Mouse (Mus musculus) central nervous system, embryonic 11.5 days (tissue): ENCODE measurements around the gene Vmn1r50. TPM values are rescaled to one million over a fixed set of nuclear protein-coding genes. Genes with fewer than 3 reads are reported as not detected.

ENCODE experiments used
- polyA plus RNA-seq: library from polyadenylated mRNA; depleted of rRNA; stranded (reverse); fragments of >200 nt; gene quantifications from 2 replicates; pipeline ENCODE4 v1.2.3, GENCODE M21; 2012; rRNA removed

Vmn1r50 gene
- polyA plus RNA-seq, result not detected in 2 replicates

GRCm38 (mm10) chr6:90101130-90101529, at the start of gene Vmn1r50:
Gene Vmn1r50, plus strand, starts transcription at chr6:90101430.

DNA sequence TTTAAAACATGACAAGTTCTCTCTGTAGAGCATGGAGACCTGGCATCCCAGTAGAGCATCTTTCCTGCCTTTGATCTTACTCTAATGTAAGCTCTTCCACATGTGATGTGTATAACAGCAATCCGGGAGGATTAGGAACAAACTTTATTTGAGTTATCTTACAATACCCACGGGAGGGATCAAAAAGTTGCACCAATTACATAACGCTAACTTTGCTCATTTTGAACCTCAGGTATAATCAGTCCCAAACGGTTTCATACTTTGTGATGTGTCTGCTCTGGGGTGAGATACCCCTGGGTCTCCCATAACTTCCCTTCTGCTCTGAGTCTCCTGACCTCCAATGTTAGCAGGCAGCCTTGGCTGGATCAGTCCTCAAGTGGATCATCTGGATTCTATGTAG, 22.8 kb upstream of the Vmn1r50 start, which contains the start of gene Vmn1r49:
TSS of gene Vmn1r49 (minus strand) at position 101 of the 400 bp plus-strand sequence.

DNA sequence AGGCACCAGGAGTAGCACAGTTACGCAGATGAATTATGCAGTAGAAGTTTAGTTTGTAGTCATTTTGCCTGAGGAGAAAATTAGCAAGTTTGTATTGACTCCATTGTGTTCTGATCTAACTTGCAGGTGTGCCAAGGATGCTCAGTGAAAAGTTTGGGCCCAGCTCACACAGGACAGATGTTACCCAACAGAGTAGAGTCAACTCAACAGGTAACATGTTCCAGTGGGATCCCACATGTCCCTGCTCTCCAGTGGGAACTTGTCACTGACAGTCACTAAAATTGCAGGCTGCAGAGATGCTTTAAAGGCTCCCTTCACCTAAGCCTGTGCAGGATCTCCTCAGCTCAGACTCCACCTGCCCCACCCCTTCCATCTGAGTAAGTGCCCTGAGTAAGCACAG, 21.1 kb downstream of the Vmn1r50 start, which contains the start of gene Vmn1r51:
TSS of gene Vmn1r51 (plus strand) at position 301 of the 400 bp plus-strand sequence.

Other genes with a start within 250 kb of the Vmn1r50 start
- not detected in 2 replicates for gene Vmn1r42, start 225.0 kb upstream of the Vmn1r50 start, polyA plus RNA-seq
- not detected in 2 replicates for gene Vmn1r43, start 225.0 kb upstream of the Vmn1r50 start, polyA plus RNA-seq
- not detected in 2 replicates for gene Vmn1r44, start 217.8 kb upstream of the Vmn1r50 start, polyA plus RNA-seq
- not detected in 2 replicates for gene Vmn1r45, start 160.8 kb upstream of the Vmn1r50 start, polyA plus RNA-seq
- not detected in 2 replicates for gene Vmn1r46, start 132.1 kb upstream of the Vmn1r50 start, polyA plus RNA-seq
- not detected in 2 replicates for gene Vmn1r47, start 85.3 kb upstream of the Vmn1r50 start, polyA plus RNA-seq
- gene Vmn1r48, start 64.6 kb upstream of the Vmn1r50 start, polyA plus RNA-seq, result not detected in 2 replicates
- not detected in 2 replicates for gene Vmn1r49, start 22.9 kb upstream of the Vmn1r50 start, polyA plus RNA-seq
- not detected in 2 replicates for gene Vmn1r51, start 21.2 kb downstream of the Vmn1r50 start, polyA plus RNA-seq
- gene Vmn1r52, start 73.4 kb downstream of the Vmn1r50 start, polyA plus RNA-seq, result not detected in 2 replicates
- not detected in 2 replicates for gene V1ra8, start 101.4 kb downstream of the Vmn1r50 start, polyA plus RNA-seq
- gene Vmn1r53, start 123.0 kb downstream of the Vmn1r50 start, polyA plus RNA-seq, result 0.05 TPM in 1 of 2 replicates, not detected in the other
- gene Vmn1r54, start 144.9 kb downstream of the Vmn1r50 start, polyA plus RNA-seq, result not detected in 2 replicates
- not detected in 2 replicates for gene BC048671, start 199.8 kb downstream of the Vmn1r50 start, polyA plus RNA-seq
- 0.45 and 0.82 TPM in 2 replicates for gene Chst13, start 223.8 kb downstream of the Vmn1r50 start, polyA plus RNA-seq
- 0.17 and 0.23 TPM in 2 replicates for gene Uroc1, start 231.9 kb downstream of the Vmn1r50 start, polyA plus RNA-seq